Mouse (Mus musculus) intestine, postnatal 0 days (tissue): ENCODE measurements at regions not wholly inside any gene's neighbourhood (a gene's known extent, or its start where the extent isn't known, plus 50 kb on each side); places are given as distances from the start of the nearest gene placed in this dataset.

Source experiments
- ATAC-seq: fragments of 200-750 bp; cut with Nextera tagmentation; 2 replicates; pipeline ENCODE4 v1.8.0; 2017; ENCODE audit warnings: mild to moderate bottlenecking, moderate TSS enrichment, moderate library complexity
- H3K27ac ChIP-seq: fragments of 300-500 bp; sonication (generic); 2 replicates; pipeline ENCODE4 v1.5.1; 2014; ENCODE audit warnings: mild to moderate bottlenecking, low read depth, low read length, moderate library complexity
- H3K27me3 ChIP-seq: fragments of 300-500 bp; sonication (generic); replicated peaks from 2 replicates; pipeline ENCODE4 v1.6.1; 2014; ENCODE audit warnings: low read length, mixed read lengths; ENCODE audit not compliant: control insufficient read depth, insufficient read depth
- H3K36me3 ChIP-seq: fragments of 300-500 bp; sonication (generic); 2 replicates; pipeline ENCODE4 v1.6.1; 2014; ENCODE audit warnings: mild to moderate bottlenecking, moderate library complexity; ENCODE audit not compliant: control insufficient read depth, insufficient read depth
- H3K4me1 ChIP-seq: fragments of 300-500 bp; sonication (generic); replicated peaks from 2 replicates; pipeline ENCODE4 v1.6.1; 2014; ENCODE audit warnings: antibody characterized with exemption, low read length, mixed read lengths; ENCODE audit not compliant: control insufficient read depth, insufficient read depth
- H3K4me2 ChIP-seq: fragments of 300-500 bp; sonication (generic); replicated peaks from 2 replicates; pipeline ENCODE4 v1.6.1; 2014; ENCODE audit warnings: low read depth, mild to moderate bottlenecking, moderate library complexity
- H3K4me3 ChIP-seq: fragments of 300-500 bp; sonication (generic); 2 replicates; pipeline ENCODE4 v1.5.1; 2014; ENCODE audit warnings: low read depth, low read length
- H3K9ac ChIP-seq: fragments of 300-500 bp; sonication (generic); 2 replicates; pipeline ENCODE4 v1.6.1; 2014; ENCODE audit warnings: mild to moderate bottlenecking, low read depth, low read length
- H3K9me3 ChIP-seq: fragments of 300-500 bp; sonication (generic); 2 replicates; pipeline ENCODE4 v1.6.1; 2016; ENCODE audit warnings: mixed run types; ENCODE audit not compliant: control insufficient read depth
- CTCF ChIP-seq: sonication (generic); IDR thresholded peaks from 2 replicates; pipeline ENCODE4 v1.5.1; 2016; ENCODE audit warnings: low read depth, mild to moderate bottlenecking, control low read depth, antibody characterized with exemption, moderate library complexity
- WGBS: fragments of 180-500 bp; shearing (Covaris S2); extraction: QIAGEN DNeasy Blood & Tissue Kit; methylation state at CpG from one replicate; pipeline ENCODE4 v1.1.7; 2014; 5-methylcytosine and 5-hydroxymethylcytosine counted together

DNA sequence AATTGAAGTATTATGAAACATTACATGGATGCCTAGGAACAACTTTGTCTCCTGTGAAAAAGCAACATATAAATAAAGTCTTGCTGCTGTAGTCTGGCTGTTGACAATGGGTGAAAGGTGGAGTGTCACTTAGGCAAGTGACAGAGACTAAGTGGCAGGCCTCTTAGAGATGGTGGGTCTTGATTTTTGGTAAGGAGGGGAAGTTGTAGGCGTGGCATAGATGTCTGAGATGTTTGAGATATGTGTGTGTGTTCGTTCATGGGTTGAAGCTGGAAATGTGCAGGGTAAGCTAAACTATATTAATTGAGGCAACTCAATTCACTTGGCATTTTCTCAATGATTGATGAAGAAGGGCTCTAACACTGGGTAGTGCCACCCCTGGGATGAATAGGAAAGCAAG is 90.7 kb upstream of the Rasgrp1 start:
- ATAC-seq = no peak
- Histone ChIP-seq H3K9ac (no peak overlapping the region), H3K4me1 (no peaks in the 10 kb centered on the region), H3K27ac (no peak overlapping the region), H3K27me3 (no peaks in the 10 kb centered on the region), H3K4me3 (no peak overlapping the region), H3K4me2 (no peak overlapping the region), H3K36me3 (no peaks in the 10 kb centered on the region), H3K9me3 (no peaks in the 10 kb centered on the region)
- 64% methylated on average over 2 of the region's 2 CpGs for WGBS
- no peak for TF ChIP-seq CTCF

DNA sequence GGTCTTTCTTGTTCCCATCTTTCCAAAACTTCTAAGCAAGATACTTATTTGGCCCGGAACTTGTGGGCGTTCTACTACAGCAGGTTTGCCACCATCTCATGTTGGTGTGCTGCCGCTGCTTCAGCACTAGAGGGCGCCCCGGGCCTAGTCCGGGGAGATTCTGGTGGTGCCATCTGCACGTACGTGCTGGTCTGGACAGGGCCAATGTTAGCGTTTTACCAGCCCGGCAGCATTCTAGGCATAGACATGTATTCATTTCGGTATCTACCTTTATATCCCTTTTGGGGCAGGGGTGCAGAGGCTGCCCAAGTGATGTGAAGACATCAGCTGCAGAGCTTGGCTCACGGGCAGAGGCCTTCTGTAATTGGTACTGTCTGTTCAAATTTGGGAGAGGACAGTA is 95.3 kb upstream of the Rasgrp1 start:
- H3K4me1 ChIP-seq = no peaks in the 10 kb centered on the region
- H3K9me3 ChIP-seq = no peaks in the 10 kb centered on the region
- H3K4me2 ChIP-seq = no peak overlapping the region
- ATAC-seq = no peak
- WGBS = 83% methylated on average over 12 of the region's 12 CpGs
- peak; percentile 34 for TF ChIP-seq CTCF
- no peak overlapping the region for H3K9ac ChIP-seq
- no peaks in the 10 kb centered on the region for H3K27me3 ChIP-seq
- no peak overlapping the region for H3K4me3 ChIP-seq
- H3K36me3 ChIP-seq = no peaks in the 10 kb centered on the region
- no peak overlapping the region for H3K27ac ChIP-seq

DNA sequence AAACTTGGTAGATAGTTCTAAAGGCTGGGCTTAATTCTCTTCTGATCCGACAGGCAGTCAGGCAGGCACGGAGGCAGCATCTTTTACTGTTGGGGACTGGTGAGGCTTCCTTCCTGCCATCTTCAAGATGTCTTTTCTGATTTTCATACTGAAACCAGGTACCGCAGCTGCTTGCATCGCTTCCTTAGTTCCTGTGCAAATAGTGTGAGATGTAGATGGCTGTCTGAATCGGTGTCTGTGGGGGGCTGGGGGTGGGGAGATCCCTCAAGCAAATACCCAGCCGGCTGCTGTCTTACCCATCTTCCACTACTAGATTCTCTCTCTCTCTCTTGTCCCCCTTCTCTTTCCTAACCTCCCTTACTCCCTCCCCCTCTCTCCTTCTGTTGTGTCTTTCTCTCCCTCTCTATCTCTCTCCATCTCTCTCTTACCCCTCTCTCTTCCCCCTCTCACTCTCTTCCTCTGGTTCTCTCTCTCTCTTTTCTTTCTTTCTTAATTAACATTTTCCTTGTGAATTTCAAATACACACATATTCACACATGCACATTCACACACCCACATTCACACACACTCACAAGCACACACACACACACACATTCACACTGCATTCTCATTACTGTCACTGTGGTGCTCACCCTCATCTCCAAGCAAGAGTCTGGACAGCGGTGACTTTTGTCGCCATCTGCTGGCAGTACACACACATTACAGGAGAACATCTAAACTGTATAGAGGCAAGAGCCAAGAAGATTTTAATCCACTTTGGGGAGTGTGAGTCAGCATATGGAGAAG is 96.0 kb upstream of the Rasgrp1 start:
- no peak overlapping the region for H3K4me3 ChIP-seq
- H3K9me3 ChIP-seq = no peaks in the 10 kb centered on the region
- peak; percentile 96 for TF ChIP-seq CTCF
- no peak overlapping the region for H3K27ac ChIP-seq
- no peaks in the 10 kb centered on the region for H3K4me1 ChIP-seq
- no peak overlapping the region for H3K9ac ChIP-seq
- H3K4me2 ChIP-seq = no peak overlapping the region
- ATAC-seq = no peak
- no peaks in the 10 kb centered on the region for H3K36me3 ChIP-seq
- 60% methylated on average over 8 of the region's 8 CpGs for WGBS
- H3K27me3 ChIP-seq = no peaks in the 10 kb centered on the region

DNA sequence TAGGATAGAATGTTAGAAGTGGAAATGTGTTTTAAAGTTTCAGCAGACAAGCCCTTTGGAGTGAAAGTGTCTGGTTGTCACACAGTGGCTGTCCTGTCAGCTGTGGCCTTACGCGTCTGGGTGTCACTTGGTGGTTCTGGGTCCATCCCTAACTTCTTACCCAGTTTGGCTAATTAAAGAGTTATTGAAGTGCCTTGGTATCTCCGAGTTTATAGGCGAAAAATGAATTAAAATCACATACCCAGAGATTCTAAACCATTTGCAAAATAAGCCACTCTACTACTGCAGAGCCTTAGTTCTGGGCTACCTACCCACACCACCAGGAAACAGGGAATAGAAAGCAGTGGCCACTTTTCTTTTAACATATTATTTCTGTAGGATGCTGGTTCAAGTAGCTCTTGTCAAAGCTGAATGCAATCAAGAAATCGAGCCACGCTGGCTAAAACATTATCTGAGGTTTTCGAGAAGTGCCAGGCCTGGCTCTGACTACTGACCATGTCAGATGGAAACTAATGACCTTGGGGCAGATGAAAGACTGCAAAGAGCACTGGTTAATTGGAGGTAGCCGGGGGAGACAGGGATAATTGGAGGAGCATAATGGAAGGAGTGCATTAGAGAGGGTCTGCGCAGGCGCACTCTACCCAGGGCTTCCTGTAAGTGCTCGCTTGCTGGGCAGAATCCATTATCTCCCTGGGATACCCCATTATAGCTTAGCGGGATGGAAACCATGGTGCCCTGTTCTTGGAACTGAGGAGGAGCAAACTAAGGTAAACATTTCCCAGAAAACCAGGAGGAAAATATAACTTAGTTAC is 96.8 kb upstream of the Rasgrp1 start:
- H3K9me3 ChIP-seq = no peaks in the 10 kb centered on the region
- H3K27ac ChIP-seq = no peak overlapping the region
- WGBS = 70% methylated on average over 12 of the region's 12 CpGs
- H3K4me3 ChIP-seq = no peak overlapping the region
- TF ChIP-seq CTCF = no peak
- no peaks in the 10 kb centered on the region for H3K36me3 ChIP-seq
- H3K4me1 ChIP-seq = no peaks in the 10 kb centered on the region
- ATAC-seq = no peak
- H3K27me3 ChIP-seq = no peaks in the 10 kb centered on the region
- H3K9ac ChIP-seq = no peak overlapping the region
- H3K4me2 ChIP-seq = no peak overlapping the region

DNA sequence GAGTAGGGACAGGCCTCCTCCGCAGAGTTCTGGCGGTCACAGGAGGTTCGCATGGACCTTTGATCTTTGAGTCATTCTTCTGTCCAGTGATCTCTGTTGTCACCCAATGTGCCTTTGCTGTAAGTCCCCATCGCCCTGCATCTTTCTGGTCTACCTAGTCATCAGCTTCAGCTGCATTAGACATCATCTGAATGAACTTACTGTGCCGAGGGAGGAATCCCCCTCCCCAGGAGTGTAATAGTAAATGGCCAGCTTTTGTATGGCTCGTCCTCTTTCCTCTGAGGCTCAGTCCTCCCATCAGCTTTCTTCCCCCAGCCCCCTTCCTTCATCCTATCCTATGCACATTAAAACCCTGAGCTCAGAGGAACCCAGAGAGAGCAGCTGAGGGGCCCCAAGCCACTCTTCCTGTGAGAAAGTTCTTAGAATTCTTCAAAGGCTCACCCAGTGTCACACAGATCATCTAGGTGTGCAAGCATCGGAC is 98.0 kb upstream of the Rasgrp1 start:
- no peak overlapping the region for H3K9ac ChIP-seq

DNA sequence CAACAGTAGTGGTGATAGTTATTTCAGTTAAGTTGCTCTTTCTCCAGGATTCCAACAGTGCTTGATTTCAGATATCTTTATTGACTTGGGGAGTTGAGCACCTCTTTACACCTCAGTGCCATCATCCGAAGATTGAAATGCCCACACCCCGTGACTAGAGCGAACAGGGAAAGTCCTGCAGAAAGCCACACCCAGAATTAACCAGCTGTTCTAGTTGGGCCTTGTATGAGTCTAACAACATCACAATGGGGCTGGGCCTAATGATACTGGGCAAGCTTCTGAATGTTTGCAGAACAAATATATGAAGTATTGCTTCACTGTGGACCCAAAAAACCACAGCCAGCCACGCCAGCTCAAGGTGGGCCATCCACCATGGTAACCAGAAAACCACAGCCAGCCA is 100.1 kb upstream of the Rasgrp1 start:
- H3K4me2 ChIP-seq = no peak overlapping the region
- no peaks in the 10 kb centered on the region for H3K9me3 ChIP-seq
- H3K27ac ChIP-seq = no peak overlapping the region
- no peak overlapping the region for H3K4me3 ChIP-seq
- no peak for TF ChIP-seq CTCF
- H3K27me3 ChIP-seq = no peaks in the 10 kb centered on the region
- WGBS = 40% methylated on average over 4 of the region's 4 CpGs
- ATAC-seq = no peak
- no peaks in the 10 kb centered on the region for H3K4me1 ChIP-seq
- no peaks in the 10 kb centered on the region for H3K36me3 ChIP-seq
- no peak overlapping the region for H3K9ac ChIP-seq

More for the DNA sequence above, 98.0 kb upstream of the Rasgrp1 start:
- 74% methylated on average over 7 of the region's 7 CpGs for WGBS
- Histone ChIP-seq H3K4me3 (no peak overlapping the region), H3K36me3 (no peaks in the 10 kb centered on the region), H3K27ac (no peak overlapping the region), H3K4me2 (no peak overlapping the region), H3K9me3 (no peaks in the 10 kb centered on the region), H3K27me3 (no peaks in the 10 kb centered on the region), H3K4me1 (no peaks in the 10 kb centered on the region)
- ATAC-seq = no peak
- TF ChIP-seq CTCF = no peak
